Mouse (Mus musculus) cerebellum, adult 8-10 months (tissue): ENCODE measurements around the gene St6gal1.

Experiments
- DNase-seq: peaks from one replicate; pipeline ENCODE4 v3.0.0; 2022

Gene St6gal1

DNA sequence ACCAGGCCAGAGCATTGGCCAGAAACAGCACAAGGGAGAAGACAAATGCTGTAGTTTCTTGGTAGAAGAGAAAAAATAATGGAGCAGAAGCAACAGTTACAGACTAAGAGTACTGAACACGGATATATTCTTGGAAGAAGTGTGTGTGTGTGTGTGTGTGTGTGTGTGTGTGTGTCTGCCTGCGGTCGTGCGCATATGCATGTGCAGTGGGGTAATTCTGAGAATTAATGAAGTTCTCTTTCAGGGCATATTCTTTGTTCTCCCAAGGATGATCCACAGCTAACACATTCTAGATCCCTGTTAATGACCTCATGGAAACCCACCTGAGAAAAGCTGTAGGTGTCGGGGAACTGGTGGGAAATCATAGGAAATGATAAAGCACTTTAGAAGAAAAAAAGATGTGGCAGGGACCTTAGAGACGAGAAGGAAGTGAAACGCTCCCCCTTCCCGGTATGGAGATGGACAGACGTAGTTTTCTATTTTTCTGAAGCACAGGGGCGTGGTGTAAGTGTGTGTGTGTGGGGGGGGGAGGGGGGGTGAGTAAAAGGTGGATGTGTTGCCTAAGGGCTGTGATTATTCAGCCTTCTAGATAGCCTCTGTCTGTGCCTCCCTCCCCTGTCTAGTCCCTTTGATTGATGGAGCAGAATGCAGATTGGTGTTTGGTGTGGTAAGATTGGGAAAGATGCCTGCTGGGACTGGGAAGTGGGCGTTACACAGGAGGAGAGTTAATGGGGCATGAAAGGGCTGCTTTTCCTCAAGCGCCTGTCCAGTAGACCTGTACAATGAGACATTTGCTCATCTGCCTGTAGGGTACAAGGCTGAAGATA lies 82.8 kb downstream of the St6gal1 start:
- DNase-seq = no peak

DNA sequence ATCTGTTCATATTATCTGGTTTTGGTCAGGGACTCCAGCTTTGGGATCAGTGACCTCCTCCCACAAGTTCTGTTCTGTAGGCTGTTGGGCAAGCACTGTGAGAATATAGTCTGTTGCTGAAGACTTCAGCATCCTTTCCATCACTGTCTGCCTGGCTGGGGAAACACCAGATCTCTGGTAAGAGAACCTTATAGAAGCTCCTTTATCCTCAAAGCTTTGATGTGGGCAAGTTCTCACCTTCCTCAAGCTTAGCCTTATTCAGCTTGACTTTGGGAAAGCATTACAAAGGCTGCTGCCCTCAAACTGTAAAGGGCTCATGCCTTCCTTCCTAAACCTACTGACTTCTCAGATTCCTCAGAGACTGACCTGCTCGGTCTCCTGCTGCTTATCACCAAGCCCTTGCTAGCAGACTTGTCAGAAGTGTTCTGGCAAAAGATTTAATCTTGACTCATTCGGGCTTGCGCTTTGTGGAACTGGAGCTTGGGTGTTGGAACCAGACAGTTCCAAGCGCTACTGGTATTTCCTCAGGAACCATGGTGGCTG lies 83.5 kb downstream of the St6gal1 start:
- DNase-seq = no peak

DNA sequence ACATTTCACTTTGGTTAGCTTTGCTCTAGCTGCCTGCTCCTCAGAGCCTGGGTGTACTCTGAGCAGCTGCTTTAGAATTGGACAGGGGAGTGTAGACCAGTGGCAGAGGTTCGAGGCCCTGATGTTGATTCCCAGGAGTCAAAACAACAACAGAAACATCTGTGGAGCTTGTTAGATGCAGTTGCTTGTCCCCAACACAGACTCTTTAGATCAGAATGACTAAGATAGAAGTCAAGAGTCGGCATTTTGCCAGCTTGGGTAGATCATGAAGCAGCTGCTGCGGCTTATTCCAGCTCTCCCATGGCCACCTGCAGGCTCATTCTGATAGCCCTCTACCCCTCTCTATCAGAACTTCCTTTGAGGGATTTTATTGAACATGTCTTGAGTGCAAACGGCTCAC lies 84.5 kb downstream of the St6gal1 start:
- DNase-seq = no peak

DNA sequence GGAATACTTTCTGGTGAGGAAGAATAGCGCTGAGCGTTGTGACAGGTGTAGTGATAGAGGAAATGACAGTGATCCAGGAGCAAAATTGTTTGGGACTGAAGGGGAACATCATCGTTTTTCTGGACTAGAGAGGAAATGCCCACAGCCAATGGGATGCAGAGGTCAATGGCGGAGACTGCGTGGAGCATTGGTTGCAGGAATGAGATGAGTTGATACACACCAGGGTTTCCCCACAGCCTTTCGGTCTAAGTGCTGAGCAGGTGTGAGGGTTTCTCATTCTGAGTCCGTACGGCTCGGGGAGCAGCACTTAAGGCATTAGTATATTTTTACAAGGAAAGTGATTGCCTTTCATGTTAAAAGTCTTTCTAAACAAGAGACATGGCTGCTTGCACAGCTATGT lies 88.1 kb downstream of the St6gal1 start:
- DNase-seq = no peak

DNA sequence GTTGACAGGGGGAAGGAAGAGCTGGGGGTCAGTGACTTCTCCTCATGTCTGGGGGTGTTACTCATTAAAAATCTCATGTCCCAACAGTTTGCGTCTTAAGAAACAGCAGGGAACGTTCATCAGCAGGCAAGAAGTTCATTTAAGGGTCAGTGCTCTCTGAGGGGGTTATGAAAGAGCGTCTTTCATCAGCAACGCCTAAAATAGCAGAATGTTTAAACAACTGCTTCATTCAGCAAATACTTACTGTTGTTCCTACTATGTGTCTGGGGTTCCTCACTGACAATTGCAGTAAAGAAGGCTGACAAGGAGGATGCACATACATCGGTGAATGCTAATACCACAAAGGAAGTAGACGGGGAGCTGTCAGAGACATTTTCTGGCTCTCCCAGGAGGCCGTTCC lies 90.2 kb downstream of the St6gal1 start:
- no peak for DNase-seq

DNA sequence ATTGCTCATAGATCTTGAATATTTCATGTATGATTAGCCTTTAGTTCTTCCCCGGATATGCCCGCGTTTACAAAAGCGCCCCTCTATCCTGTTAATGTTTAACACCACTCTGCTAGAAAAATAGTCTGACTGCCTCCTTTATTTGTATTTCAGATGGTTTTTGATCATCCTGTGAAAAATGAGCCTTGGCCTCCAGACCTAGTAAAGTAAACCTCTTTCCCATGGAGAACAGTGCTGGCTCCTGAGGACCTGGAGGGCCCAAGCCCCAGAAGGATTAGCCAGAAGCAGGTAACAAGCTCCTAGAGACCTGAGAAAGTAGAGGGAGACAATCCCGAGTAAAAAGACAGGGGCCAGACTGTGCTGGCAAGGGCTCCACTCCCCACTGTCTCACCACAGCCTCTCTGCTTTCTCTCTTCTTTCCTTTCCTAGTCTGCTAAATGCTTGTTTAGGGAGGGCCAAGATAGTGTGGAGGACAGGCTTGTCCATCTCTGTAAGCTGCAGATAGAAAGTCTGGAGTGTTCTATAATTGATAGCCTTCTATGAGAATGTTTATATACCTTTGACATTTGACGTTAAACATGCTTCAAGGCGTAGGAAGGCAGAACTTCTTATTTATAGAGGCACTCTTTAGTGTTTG lies 93.0 kb downstream of the St6gal1 start:
- DNase-seq = no peak

DNA sequence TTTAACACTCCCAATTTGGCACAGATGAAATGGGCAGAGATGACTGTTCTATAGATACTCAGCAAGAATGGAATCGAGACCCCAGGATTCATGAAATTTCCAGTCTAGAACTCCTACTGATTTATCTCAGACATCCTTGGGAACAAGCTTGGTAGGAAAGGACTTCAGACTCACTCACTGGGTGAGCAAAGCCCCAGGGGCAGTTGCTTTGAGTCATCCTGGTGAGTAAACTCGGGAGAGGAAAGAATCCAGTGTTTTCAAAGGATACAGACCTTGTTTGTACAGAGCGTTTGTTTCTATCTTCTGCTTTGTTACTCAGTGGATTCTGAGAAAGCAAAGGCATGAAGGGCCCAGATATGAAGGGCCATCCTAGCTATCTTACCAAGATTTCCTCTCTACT lies 95.5 kb downstream of the St6gal1 start:
- DNase-seq = no peak

DNA sequence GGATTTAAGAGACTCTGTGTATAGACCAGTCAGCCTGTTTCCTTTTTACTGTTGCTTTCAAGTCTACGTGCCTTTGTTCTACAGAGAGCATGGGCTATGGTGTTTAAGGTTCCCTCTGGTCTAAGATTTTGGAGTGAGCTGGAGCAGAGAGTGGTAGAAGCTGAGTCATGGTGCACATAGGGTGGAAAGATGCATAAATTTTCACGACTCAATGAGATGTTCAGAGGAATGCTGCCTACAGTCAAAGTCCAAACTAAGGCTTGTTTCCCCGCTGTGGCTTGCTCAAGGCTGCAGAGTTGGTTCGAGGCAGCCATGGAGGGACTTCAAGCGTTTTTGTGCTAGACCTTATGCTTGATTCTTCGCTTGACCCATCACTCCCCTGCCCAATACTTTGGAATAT lies 96.0 kb downstream of the St6gal1 start:
- no peak for DNase-seq

DNA sequence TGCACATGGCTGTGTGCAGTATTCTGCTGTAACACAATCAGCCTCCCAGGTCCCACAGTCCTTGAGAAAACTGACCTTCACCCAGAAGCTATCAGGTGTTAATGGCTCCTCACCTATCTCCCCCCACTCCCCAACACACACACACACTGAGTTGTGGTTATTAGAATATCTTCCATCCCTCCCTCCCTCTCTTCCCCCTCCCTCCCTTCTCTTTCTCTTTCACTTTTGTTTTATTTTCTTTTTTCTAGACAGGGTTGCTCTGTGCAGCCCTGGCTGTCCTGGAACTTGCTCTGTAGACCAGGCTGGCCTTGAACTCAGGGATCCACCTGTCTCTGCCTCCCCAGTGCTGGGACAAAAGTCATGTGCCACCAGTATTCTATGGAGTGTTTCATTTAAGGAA lies 97.9 kb downstream of the St6gal1 start:
- no peak for DNase-seq

DNA sequence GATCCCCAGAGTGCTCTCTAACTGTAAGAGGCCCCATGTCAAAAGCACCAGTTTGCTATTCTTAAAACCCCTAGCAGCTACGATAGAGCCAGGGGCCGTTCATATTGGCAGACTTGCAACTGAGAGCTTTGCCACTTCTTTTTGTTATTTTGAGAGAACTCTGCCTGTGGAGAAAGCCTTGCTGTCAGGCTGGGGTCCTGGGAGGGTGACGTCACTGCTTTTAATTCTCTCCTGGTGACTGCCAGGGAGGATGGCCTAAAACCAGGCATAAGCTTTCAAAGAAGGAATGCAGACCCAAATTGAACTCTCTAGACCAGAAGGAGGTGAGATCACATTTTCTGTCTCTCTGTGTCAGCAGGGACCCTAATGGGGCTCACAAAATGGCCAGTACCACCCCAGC lies 99.4 kb downstream of the St6gal1 start:
- no peak for DNase-seq

DNA sequence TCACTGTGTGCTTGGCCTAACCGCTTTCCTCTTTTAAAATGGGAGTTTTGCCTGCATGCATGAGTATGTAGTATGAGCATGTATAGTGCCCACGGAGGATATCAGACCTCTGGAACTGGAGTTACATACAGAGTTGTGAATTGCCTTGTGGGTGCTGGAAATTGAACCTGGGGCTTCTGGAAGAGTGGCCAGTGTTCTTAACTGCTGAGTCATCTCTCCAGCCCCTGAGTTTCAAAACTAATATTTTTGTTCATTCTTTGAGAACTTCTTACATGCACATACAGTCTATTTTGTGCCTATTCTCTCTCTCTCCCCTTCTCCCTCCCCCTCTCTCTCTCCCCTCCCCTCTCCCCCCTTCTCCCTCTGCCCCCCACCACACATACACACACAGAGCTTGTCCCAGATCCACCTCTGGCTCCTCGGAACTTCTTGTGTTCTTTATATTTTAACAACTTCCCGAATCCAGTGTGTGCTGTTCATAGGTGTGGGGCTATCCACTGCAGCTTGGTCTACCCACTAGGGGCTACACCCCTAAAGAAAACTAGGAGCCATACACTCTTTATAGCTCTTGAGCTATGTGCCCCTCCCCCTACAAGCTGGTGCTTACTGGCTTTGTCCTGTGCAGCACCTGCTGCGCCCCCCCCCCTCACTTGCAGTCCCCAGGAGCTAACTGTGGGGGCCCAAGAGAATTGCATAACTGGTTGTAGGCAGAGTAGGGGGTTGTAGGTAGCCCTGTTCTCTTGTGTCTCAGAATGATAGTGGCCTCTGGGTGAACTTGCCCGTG lies 100.5 kb downstream of the St6gal1 start:
- DNase-seq = no peak

DNA sequence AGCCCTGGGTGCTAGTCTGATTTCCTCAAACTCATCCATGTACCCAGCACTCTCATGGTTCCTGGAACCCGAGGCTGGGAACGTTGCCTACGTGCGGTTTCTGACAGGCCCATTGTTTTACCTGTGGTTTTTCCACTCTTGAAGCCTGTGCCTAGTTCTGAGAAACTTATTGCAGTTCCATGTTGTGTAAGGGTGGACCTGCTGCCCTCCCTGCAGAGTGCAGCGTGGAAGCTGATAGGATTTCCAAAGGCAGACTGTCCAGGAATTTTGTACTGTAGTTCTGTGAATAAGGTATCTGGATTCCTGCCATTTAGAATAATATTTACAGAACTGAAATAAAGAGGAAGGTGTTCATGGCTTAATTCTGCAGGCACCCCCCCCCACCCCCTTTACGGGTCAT lies 102.1 kb downstream of the St6gal1 start:
- no peak for DNase-seq

DNA sequence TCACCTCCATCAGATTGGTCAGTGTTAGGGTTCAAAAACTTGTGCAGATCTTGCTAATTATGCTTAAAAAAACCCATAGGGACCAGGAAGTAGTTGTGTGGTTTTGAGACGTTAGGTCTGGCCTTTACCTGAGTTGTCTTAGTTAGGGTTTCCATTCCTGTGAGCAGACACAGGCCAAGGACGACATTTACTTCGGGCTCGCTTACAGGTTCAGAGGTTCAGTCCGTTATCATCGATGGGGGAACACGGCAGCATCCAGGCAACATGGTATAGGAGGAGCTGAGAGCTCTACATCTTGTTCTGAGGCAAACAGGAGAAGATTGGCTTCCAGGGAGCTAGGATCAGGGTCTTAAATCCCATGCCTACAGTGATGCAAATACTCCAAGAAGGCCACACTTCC lies 102.7 kb downstream of the St6gal1 start:
- DNase-seq = no peak

DNA sequence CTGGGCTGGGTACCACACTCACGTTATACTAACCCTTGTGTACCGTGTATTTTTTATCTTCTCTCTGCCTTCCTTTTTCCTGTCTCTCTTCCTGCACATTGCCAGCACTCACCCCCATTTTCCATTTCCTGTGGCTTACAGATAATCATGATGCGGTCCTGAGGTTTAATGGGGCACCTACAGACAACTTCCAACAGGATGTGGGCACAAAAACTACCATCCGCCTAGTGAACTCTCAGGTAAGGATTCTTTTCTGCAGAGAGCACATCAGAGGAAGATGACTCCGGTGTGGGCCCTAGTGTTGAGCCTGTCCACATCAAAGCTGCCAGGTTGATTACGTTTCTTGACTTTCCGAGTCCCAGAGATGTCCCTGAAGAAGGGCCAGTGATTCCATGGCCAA lies 103.7 kb downstream of the St6gal1 start:
- DNase-seq = no peak

DNA sequence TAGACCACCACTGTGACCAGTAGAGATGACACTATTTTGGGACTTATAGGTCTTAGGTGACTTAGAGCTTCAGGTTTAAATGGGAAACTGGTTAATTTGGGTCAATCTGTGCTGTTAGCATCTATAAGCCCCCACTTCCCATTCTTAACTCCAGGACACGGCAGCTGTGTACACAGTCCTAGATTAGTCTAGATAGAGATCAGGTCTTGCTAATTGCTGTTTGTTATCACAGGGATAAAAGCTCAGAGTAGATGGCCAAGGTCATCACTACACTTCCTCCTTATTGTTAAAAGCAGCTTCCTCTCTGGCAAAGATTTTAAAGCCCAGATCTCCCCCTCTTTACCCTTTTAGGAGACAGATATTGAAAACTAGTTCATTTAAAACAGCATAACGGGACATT lies 107.6 kb downstream of the St6gal1 start:
- no peak for DNase-seq

DNA sequence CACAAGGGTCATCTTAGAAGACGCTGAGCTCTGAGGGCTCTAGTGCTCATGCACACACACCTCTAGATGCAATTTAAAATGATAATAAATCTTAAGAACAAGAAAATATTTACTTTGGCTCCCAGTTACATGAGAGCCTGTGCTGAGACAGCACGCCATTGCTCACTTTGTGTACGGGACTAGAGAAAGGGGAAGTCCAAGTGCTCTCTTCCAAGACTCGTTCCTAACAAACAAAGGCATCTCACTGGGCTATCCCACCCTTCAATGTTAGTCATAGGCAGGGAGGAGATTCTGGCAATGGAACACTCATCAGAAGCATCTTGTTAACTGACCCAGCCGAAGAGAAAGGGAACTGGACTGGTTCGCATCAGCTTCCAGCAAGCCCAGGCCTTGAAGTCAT lies 108.1 kb downstream of the St6gal1 start:
- no peak for DNase-seq

DNA sequence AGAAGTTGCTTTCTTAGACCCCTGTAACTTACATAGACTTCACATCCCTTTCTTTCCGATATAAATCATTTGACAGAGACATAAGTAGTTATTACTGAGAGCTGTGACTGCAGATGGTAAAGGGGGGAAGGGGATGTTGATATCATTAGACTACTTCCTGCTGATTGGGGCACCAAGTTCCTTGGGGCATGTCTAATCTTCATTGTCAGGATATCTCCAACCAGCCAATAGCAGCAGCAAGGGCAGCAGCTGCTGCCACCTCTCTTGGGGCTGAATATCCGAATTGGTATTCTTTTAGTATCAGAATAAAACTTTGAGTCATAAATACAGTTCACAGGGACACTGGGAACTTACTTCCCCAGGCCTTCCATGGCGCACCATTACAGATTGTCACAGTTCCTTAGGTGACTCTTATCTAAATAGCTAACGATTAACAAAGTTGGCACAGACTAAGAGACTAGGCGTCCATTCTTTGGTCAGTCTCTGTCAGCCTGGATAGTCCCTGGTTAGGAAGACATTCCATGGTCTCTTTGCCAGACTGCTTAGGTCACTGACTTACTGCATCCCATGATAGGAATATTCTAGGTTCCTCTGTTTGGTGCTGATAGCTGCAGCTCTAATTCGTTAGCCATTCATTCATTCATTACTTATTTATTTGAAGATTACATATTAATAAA lies 109.5 kb downstream of the St6gal1 start:
- no peak for DNase-seq

DNA sequence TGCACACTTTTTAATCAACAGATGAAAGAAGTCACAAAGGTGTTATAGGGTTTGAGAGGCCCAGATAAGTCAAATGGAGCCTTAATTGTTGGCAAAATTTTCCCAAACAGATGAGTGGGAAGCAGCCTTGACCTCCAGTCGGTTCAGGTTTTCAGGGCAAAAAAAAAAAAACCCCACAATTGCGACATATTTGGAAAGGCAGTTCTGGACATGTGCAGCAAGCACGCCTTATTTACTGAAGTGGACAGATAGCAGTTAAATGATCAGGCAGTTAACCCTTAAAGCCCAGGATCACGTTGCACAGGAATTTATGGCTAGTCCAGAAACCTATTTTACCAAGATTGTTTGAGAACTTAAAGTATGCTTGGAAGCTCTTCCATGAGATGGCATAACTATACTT lies 112.8 kb downstream of the St6gal1 start:
- DNase-seq = no peak

DNA sequence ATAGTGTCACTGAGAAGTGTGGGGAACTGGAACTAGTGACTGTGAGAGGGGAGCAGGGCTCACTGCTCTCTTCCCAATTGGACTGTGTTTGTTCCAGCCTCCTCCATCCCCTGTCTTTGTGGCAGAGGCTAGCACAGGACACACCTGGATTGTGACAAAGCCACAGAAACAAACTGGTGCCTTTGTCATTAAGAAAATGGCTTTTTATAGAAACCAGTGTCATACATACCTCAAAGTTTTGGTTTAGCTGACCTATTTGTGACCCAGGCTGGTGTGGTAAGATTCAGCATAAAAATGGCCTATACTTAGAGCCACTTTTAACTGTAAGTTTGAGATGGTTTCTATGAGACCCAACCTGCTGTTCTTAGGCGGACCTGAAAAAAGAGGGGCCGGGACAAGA lies 116.7 kb downstream of the St6gal1 start:
- no peak for DNase-seq

DNA sequence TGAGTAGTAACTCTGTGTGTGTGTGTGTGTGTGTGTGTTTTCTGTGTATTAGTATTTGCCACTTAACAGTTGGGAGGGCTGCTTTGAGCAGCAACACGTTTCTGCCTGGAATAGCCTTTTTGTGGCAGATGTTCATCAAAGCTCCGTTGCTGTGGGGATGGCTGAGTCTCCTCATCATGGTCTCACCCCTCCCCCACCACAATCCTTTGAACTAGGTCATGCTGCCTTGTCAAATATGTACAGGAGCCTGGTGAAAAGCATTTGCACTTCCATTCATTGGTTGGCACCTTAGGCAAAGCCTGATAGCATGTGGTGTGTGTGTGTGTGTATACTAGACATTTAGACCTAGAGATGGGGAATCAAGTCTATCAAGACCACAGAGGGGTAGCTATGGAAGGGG lies 126.3 kb downstream of the St6gal1 start:
- DNase-seq = no peak

DNA sequence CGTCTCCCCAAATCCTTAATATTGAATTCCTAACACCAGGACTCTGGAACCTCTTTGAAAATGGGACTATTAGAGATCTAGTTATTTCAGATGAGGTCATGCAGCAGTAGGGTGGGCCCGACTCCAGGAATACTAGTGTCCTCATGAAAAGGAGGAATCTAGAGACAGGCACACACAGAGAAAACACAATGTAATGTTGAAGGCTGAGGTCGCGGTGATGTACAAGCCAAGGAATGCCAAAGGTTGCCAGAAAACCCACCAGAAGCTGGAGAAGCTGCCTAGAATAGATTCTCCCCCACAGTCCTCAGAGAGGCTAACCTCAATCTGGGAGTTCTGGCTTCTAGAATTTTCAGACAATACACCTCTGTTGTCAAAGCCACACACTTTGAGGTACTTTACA lies 136.5 kb downstream of the St6gal1 start:
- no peak for DNase-seq

DNA sequence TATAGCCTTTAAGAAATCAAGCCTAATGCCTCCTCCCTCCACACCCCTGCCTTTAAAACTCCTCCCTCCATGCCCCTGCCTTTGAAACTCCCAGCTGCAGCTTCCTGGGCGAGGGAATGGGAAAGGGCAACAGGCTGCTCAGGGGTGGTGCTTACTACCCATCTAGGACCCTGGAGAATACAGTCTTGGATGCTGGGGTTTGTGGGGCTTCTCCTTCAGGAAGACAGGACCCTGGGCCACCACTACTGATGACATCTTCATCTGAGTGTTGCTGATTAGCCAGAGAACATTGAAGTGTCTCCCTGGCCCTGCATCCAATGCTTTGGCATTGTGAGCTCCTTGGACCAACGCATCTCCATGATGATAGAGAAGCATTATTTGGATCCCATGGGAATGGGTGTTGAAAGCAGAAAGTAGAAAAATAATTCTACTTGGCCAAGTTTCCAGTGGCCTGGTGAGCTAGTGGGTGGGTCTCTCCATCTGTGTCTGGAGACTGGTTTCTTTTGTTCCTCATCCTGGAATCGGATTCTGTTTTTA lies 137.0 kb downstream of the St6gal1 start:
- no peak for DNase-seq
